Mouse (Mus musculus) embryonic fibroblast, embryonic 13.5 days (primary cell): ENCODE measurements at regions not wholly inside any gene's neighbourhood (a gene's known extent, or its start where the extent isn't known, plus 50 kb on each side); places are given as distances from the start of the nearest gene placed in this dataset.

Experiments
- CTCF ChIP-seq: IDR thresholded peaks from 2 replicates; pipeline ENCODE4 v1.5.1; 2011; ENCODE audit warnings: mild to moderate bottlenecking, control low read depth, low read length, moderate library complexity, borderline replicate concordance; ENCODE audit not compliant: insufficient read depth
- POLR2A ChIP-seq: IDR thresholded peaks from 2 replicates; pipeline ENCODE4 v1.6.1; 2011; ENCODE audit warnings: low read depth, mild to moderate bottlenecking, control low read depth, low read length, moderate library complexity

- TF ChIP-seq CTCF (no peak), POLR2A (no peak)
Measured at GRCm38 (mm10) chr4:100674916-100675315, 101.6 kb upstream of the Cachd1 start.
